Mouse (Mus musculus): Measurements from ENCODE around the gene Acad11. TPM values are rescaled to one million over a fixed set of nuclear protein-coding genes. Genes with fewer than 3 reads are reported as not detected.
A peak's percentile ranks its signal among the peaks of the same experiment; 100 is the strongest.

Acad11 gene
- polyA plus RNA-seq, 1 experiment from 2014 or later = 7.4 TPM

- Histone ChIP-seq H3K9me3 (no peaks in the 10 kb centered on the region), H3K36me3 (peaks cover 38% of the 10 kb centered on the region), H3K4me2 (no peak overlapping the region), H3K9ac (no peak overlapping the region), H3K27me3 (no peaks in the 10 kb centered on the region), H3K27ac (replicated peaks) (no peak overlapping the region), H3K4me1 (replicated peaks) (no peaks in the 10 kb centered on the region), H3K4me3 (no peak overlapping the region)
- no peak for ATAC-seq (ENCODE audit: low read depth)
- WGBS = 95% methylated on average over 4 of the region's 4 CpGs
Measured at GRCm38 (mm10) chr9:104043676-104044075, 19.5 kb upstream of the Acad11 start.

- no peak for ATAC-seq (ENCODE audit: low read depth)
- WGBS = 96% methylated on average over 6 of the region's 6 CpGs
Measured at GRCm38 (mm10) chr9:104051028-104051427, 12.1 kb upstream of the Acad11 start.

GRCm38 (mm10) chr9:104062430-104063243, 540 bp upstream of the Acad11 start, which contains the start of gene Uba5:
Gene Uba5, minus strand, starts transcription at chr9:104063134.
- Histone ChIP-seq H3K4me2 (peak within 1 kb of the TSS; percentile 95), H3K27me3 (no peaks in the 10 kb centered on the region), H3K36me3 (peaks cover 26% of the 10 kb centered on the region), H3K27ac (replicated peaks) (peak within 1 kb of the TSS; percentile 76), H3K9me3 (no peaks in the 10 kb centered on the region), H3K4me1 (replicated peaks) (peaks cover 25% of the 10 kb centered on the region), H3K4me3 (peak within 1 kb of the TSS; percentile 99), H3K9ac (peak within 1 kb of the TSS; percentile 94)
- peak; percentile 84 for ATAC-seq (ENCODE audit: low read depth)
- WGBS = under 1% methylated on average over 59 of the region's 59 CpGs

More at GRCm38 (mm10) chr9:104051028-104051427, 12.1 kb upstream of the Acad11 start:
- no peaks in the 10 kb centered on the region for H3K27me3 ChIP-seq
- H3K36me3 ChIP-seq = peaks cover 95% of the 10 kb centered on the region
- H3K4me3 ChIP-seq = no peak overlapping the region
- H3K4me1 ChIP-seq (replicated peaks) = no peaks in the 10 kb centered on the region
- H3K9me3 ChIP-seq = no peaks in the 10 kb centered on the region
- H3K9ac ChIP-seq = no peak overlapping the region
- no peak overlapping the region for H3K4me2 ChIP-seq
- no peak overlapping the region for H3K27ac ChIP-seq (replicated peaks)

DNA sequence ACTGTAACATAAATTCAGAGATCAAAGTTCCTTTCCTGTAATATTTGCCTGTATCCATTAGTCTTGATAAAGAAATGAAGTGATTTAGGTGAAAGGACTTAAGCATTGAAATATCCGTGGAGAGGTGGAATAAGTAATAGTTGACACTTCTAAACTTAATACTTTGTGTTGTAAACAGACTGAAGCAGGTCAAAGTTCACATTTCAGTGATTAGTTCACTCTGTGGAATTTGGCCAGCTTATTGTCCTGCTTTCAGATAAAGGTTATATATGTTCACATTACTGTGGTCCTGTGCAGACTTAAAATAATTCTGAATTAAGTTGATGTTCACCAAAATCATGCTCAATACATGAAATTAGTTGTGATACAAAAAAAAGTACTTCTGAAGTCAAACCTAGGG, 1.4 kb downstream of the Acad11 start:
- no peak overlapping the region for H3K4me3 ChIP-seq
- peaks cover 12% of the 10 kb centered on the region for H3K36me3 ChIP-seq
- no peaks in the 10 kb centered on the region for H3K27me3 ChIP-seq
- no peak overlapping the region for H3K9ac ChIP-seq
- H3K27ac ChIP-seq (replicated peaks) = no peak overlapping the region
- 27% methylated on average over 1 of the region's 1 CpGs for WGBS
- no peaks in the 10 kb centered on the region for H3K9me3 ChIP-seq
- no peak overlapping the region for H3K4me2 ChIP-seq
- ATAC-seq (ENCODE audit: low read depth) = no peak
- H3K4me1 ChIP-seq (replicated peaks) = peaks cover 25% of the 10 kb centered on the region

GRCm38 (mm10) chr9:104070241-104070640, 7.1 kb downstream of the Acad11 start:
- Histone ChIP-seq H3K4me3 (no peak overlapping the region), H3K27ac (replicated peaks) (no peak overlapping the region), H3K27me3 (no peaks in the 10 kb centered on the region), H3K9me3 (no peaks in the 10 kb centered on the region), H3K9ac (no peak overlapping the region), H3K4me1 (replicated peaks) (no peaks in the 10 kb centered on the region), H3K4me2 (no peak overlapping the region), H3K36me3 (no peaks in the 10 kb centered on the region)
- WGBS = 81% methylated on average over 4 of the region's 4 CpGs
- ATAC-seq (ENCODE audit: low read depth) = no peak

- Histone ChIP-seq H3K27me3 (no peaks in the 10 kb centered on the region), H3K9ac (no peak overlapping the region), H3K27ac (replicated peaks) (no peak overlapping the region), H3K4me2 (no peak overlapping the region), H3K9me3 (no peaks in the 10 kb centered on the region), H3K36me3 (no peaks in the 10 kb centered on the region), H3K4me1 (replicated peaks) (no peaks in the 10 kb centered on the region), H3K4me3 (no peak overlapping the region)
- 86% methylated on average over 8 of the region's 8 CpGs for whole genome bisulfite sequencing
- ATAC-seq (ENCODE audit: low read depth) = no peak
Measured at GRCm38 (mm10) chr9:104070863-104071604, 7.9 kb downstream of the Acad11 start.

GRCm38 (mm10) chr9:104075808-104076207, 12.6 kb downstream of the Acad11 start:
- WGBS = 69% methylated on average over 2 of the region's 2 CpGs
- no peaks in the 10 kb centered on the region for H3K27me3 ChIP-seq

GRCm38 (mm10) chr9:104078780-104079179, 15.6 kb downstream of the Acad11 start:
- H3K4me1 ChIP-seq (replicated peaks) = no peaks in the 10 kb centered on the region
- WGBS = 92% methylated on average over 1 of the region's 1 CpGs
- no peak overlapping the region for H3K4me2 ChIP-seq

More at GRCm38 (mm10) chr9:104075808-104076207, 12.6 kb downstream of the Acad11 start:
- ATAC-seq (ENCODE audit: low read depth) = no peak
- Histone ChIP-seq H3K4me1 (replicated peaks) (no peaks in the 10 kb centered on the region), H3K9ac (no peak overlapping the region), H3K27ac (replicated peaks) (no peak overlapping the region), H3K9me3 (no peaks in the 10 kb centered on the region), H3K36me3 (no peaks in the 10 kb centered on the region), H3K4me3 (no peak overlapping the region), H3K4me2 (no peak overlapping the region)

DNA sequence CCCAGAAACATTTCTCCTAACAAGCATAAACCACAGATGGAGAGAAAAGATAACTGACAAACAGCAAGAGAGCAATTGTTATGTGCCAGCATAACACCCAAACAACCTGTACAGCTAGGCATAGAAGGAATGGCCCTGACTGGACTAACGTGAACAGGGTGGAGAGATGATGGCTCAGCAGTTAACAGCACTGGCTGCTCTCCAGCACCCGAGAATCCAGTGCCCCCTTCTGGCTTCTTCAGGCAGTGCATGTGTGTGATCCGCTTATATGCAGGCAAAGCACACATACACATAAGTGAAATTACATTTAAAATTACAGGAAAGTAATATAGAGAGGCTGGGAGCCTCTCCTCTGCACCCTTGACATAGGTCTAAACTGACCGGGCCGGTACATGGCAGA, 16.2 kb downstream of the Acad11 start:
- Histone ChIP-seq H3K36me3 (peaks cover 11% of the 10 kb centered on the region), H3K9me3 (no peaks in the 10 kb centered on the region), H3K27me3 (no peaks in the 10 kb centered on the region), H3K4me3 (no peak overlapping the region), H3K4me1 (replicated peaks) (no peaks in the 10 kb centered on the region), H3K4me2 (no peak overlapping the region), H3K9ac (no peak overlapping the region), H3K27ac (replicated peaks) (no peak overlapping the region)
- 44% methylated on average over 5 of the region's 5 CpGs for WGBS
- no peak for ATAC-seq (ENCODE audit: low read depth)

More at GRCm38 (mm10) chr9:104078780-104079179, 15.6 kb downstream of the Acad11 start:
- Histone ChIP-seq H3K27me3 (no peaks in the 10 kb centered on the region), H3K4me3 (no peak overlapping the region), H3K36me3 (peaks cover 8% of the 10 kb centered on the region), H3K27ac (replicated peaks) (no peak overlapping the region), H3K9me3 (no peaks in the 10 kb centered on the region), H3K9ac (no peak overlapping the region)
- no peak for ATAC-seq (ENCODE audit: low read depth)

DNA sequence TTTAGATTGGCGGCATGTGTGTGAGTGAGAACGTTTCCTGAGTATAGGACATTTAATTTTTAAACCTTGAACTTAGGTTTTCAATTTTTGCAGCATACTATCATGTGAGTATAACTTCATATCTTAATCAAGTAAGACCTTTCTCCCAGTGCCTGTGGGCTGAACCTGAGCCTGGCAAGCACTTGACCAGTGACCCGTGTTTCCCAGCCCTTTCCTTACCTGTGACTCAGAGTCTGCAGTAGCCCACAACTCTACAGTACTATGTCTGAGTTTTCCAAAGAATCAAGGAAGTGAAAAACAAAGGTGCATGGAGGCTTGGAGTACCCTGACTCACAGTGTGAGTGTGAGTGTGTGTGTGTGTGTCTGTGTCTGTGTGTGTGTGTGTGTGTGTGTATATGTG, 16.9 kb downstream of the Acad11 start:
- no peak for ATAC-seq (ENCODE audit: low read depth)
- peaks cover 18% of the 10 kb centered on the region for H3K36me3 ChIP-seq
- no peaks in the 10 kb centered on the region for H3K4me1 ChIP-seq (replicated peaks)
- H3K27me3 ChIP-seq = no peaks in the 10 kb centered on the region
- no peak overlapping the region for H3K4me3 ChIP-seq
- no peak overlapping the region for H3K4me2 ChIP-seq
- H3K9me3 ChIP-seq = no peaks in the 10 kb centered on the region
- H3K9ac ChIP-seq = no peak overlapping the region
- no peak overlapping the region for H3K27ac ChIP-seq (replicated peaks)
- WGBS = 80% methylated on average over 3 of the region's 3 CpGs

DNA sequence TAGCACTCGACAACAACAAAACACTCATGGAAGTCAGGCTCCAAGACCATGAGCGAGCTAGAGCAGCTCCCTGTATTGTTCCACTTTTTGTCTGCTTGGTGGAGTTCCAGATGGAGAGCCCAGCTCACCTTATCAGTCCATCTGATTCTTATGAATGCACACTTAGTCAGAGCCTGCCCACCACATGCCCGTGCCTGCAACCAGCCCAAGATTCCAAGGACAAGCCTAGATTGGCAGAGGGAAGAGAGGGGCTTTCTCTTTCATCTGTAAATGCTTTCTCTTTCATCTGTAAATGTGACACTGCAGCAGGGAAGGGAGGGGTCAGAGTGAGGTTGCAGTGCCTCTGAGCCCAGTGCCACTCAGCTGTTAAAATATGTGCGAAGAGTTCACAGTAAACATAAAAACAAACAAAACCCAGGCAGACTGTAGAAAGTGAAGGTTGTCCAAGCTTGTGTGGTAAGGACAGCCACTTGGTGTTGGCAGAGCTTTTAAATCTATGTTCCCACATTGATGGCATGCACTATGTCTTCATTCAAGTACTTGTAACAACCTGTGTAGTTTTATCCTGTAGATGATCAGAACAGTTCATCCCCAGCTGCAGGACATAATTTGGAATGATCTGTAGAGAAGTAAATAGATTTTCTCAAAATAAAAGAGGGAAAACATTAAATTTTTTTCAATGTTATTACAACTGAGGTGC, 22.7 kb downstream of the Acad11 start:
- WGBS = 53% methylated on average over 4 of the region's 4 CpGs
- no peak overlapping the region for H3K27ac ChIP-seq (replicated peaks)
- H3K9me3 ChIP-seq = no peaks in the 10 kb centered on the region
- H3K27me3 ChIP-seq = no peaks in the 10 kb centered on the region
- H3K36me3 ChIP-seq = peaks cover 26% of the 10 kb centered on the region
- H3K4me1 ChIP-seq (replicated peaks) = no peaks in the 10 kb centered on the region
- H3K4me2 ChIP-seq = no peak overlapping the region
- no peak overlapping the region for H3K9ac ChIP-seq
- no peak for ATAC-seq (ENCODE audit: low read depth)
- H3K4me3 ChIP-seq = no peak overlapping the region

DNA sequence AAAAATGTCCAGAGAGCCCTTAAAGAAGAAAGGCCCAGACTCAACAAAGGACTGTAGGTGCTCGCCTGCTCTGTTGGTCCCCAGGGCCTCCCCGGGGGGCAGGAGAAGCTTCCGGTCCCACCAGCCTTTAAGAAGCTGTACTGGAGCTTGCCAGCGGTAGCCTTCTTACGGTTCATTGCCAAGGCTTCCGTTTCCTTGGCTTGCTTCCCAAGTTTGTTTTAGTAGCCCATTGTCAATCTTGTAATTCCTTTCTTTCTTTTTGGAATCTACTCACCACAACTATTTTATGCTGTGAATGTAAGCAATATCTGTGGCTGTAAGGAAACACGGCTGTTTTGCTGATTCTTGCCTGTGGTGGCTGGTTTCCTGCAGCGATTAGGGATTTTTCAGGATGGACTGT, 25.4 kb downstream of the Acad11 start:
- Histone ChIP-seq H3K4me2 (no peak overlapping the region), H3K36me3 (peaks cover 18% of the 10 kb centered on the region; the same call in 1 of the 2 replicates), H3K4me3 (no peak overlapping the region), H3K4me1 (replicated peaks) (no peaks in the 10 kb centered on the region), H3K9me3 (no peaks in the 10 kb centered on the region), H3K9ac (no peak overlapping the region), H3K27me3 (no peaks in the 10 kb centered on the region), H3K27ac (replicated peaks) (0 out of 2 replicates have a peak overlapping the region, but pooled peaks have one; percentile 28)
- WGBS = 63% methylated on average over 8 of the region's 8 CpGs
- ATAC-seq (ENCODE audit: low read depth) = no peak

Data from neural tube, embryonic 13.5 days (tissue).